Comparison of ENCODE assay signal across 8 mouse cellular contexts in the genomic region with DNA sequence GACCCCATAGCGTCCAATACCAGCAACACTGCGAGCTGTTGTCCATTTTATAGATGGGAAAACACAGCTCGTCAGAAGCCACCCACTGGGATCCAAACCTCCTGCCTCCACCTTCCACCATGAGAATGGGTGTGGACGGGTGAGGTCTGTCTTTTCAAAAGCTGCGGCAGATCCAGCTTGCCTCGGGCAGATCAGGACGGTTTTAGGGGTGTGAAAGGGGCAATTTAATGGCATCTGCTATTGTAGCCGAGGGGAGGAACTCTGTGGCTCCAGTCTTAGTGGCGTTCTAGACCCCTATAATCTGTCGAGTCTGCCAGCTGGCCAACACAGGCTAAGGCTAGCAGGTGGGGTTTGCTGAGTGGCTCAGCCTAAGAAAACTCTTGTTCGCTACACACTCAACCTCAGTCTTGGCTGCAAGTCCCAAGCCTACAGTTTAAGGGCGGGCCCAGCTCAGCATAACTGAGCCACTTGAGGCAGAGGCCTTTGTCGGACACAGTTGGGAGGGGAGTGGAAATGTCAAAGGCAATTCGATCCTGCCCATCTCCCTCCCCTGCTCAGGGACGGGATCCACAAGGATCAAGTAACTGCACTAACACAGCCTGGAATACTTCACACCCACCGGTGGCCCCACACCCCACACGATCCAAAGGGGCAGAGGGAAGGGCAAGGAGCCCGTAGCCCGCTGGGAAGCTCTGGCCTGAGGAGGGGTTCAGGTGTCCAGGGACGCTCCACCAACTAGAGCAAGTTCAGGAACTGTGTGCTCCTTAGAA. TPM values are rescaled to one million over a fixed set of nuclear protein-coding genes. Genes with fewer than 3 reads are reported as not detected.
DNase-seq lines count a peak whose midpoint lies in the region; ATAC-seq and TF ChIP-seq lines count a peak whose summit lies in the region.

No protein-coding gene starts in this region.

- H3K9me3 ChIP-seq in erythroblast, embryonic 14.5 days (ENCODE audit: control insufficient read depth, low read length): peaks cover 5% of the 10 kb centered on the region; the same call in 1 of the 2 replicates
- H3K9me3 ChIP-seq in liver, embryonic 14.5 days (ENCODE audit: control insufficient read depth, low read length): no peaks in the 10 kb centered on the region
- H3K9me3 ChIP-seq in neural tube, embryonic 14.5 days (ENCODE audit: control insufficient read depth, low read length): no peaks in the 10 kb centered on the region

- intact Hi-C loops in gastrocnemius, postnatal 14 days (cut with DNase I; ENCODE audit: low total_unique reads): no loop called here

- ATAC-seq in erythroblast, adult 5-6 weeks (replicated peaks; ENCODE audit: low FRiP score, poor library complexity, severe bottlenecking): no peak
- ATAC-seq in liver, embryonic 14.5 days (ENCODE audit: insufficient read depth): peak; percentile 17
- ATAC-seq in neural tube, embryonic 14.5 days (ENCODE audit: low read depth): peak; percentile 18; the same call in 1 of the 2 replicates

- peak; percentile 84 for DNase-seq in R1 (ENCODE audit: low read depth, low spot score)
- peak; percentile 59 for DNase-seq in gastrocnemius, postnatal 14 days
- no peak for DNase-seq in liver, embryonic 14.5 days (ENCODE audit: low read depth in 3 of 3, low spot score in 3 of 3)
- no peak for DNase-seq in cerebellum, postnatal 25 days
- DNase-seq in adrenal gland, adult (ENCODE audit: inconsistent age in 2 of 2, low spot score in 1 of 2): no peak

- H3K4me3 ChIP-seq in erythroblast, embryonic 14.5 days (replicated peaks): peak overlapping the region; percentile 53
- peak overlapping the region; percentile 42 to 52 for H3K4me3 ChIP-seq in liver, embryonic 14.5 days (ENCODE audit: insufficient read depth in 1 of 2, low read depth in 2 of 2, low read length in 2 of 2)
- peak overlapping the region; percentile 23 for H3K4me3 ChIP-seq in neural tube, embryonic 14.5 days (ENCODE audit: low read depth, low read length)

- 14% methylated on average over 20 of the region's 20 CpGs for WGBS in liver, embryonic 14.5 days (ENCODE audit: insufficient replicate concordance)
- whole genome bisulfite sequencing in neural tube, embryonic 14.5 days: 6% methylated on average over 20 of the region's 20 CpGs

- H3K9ac ChIP-seq in liver, embryonic 14.5 days (replicated peaks): no peak overlapping the region
- H3K9ac ChIP-seq in neural tube, embryonic 14.5 days (replicated peaks; ENCODE audit: low read depth, low read length): no peak overlapping the region

- no peaks in the 10 kb centered on the region for H3K36me3 ChIP-seq in erythroblast, embryonic 14.5 days (ENCODE audit: control insufficient read depth)
- no peaks in the 10 kb centered on the region for H3K36me3 ChIP-seq in liver, embryonic 14.5 days (replicated peaks; ENCODE audit: control insufficient read depth, insufficient read depth, low read depth)
- H3K36me3 ChIP-seq in neural tube, embryonic 14.5 days (ENCODE audit: control insufficient read depth, insufficient read depth, low read length): no peaks in the 10 kb centered on the region

- peaks cover 65% of the 10 kb centered on the region for H3K27me3 ChIP-seq in erythroblast, embryonic 14.5 days (ENCODE audit: control insufficient read depth)
- H3K27me3 ChIP-seq in liver, embryonic 14.5 days (ENCODE audit: control insufficient read depth, insufficient read depth, low read length): peaks cover 54% of the 10 kb centered on the region
- H3K27me3 ChIP-seq in neural tube, embryonic 14.5 days (ENCODE audit: control insufficient read depth, insufficient read depth, low read length): peaks cover 25% of the 10 kb centered on the region

- H3K4me1 ChIP-seq in erythroblast, embryonic 14.5 days (ENCODE audit: control insufficient read depth): peaks cover 36% of the 10 kb centered on the region
- H3K4me1 ChIP-seq in liver, embryonic 14.5 days (replicated peaks; ENCODE audit: control insufficient read depth in 2 of 2, insufficient read depth in 2 of 2, low read length in 1 of 2): peaks cover 0 to 18% of the 10 kb centered on the region in 2 experiments; a peak in 3 of 4 replicates
- peaks cover 29% of the 10 kb centered on the region; the same call in 1 of the 2 replicates for H3K4me1 ChIP-seq in neural tube, embryonic 14.5 days (ENCODE audit: control insufficient read depth, insufficient read depth, low read length)

- H3K4me2 ChIP-seq in liver, embryonic 14.5 days (ENCODE audit: low read depth): peak overlapping the region; percentile 64
- H3K4me2 ChIP-seq in neural tube, embryonic 14.5 days (ENCODE audit: low read depth, low read length): peak overlapping the region; percentile 48

- H3K27ac ChIP-seq in liver, embryonic 14.5 days: no peak overlapping the region
- H3K27ac ChIP-seq in neural tube, embryonic 14.5 days (ENCODE audit: low read depth, low read length): no peak overlapping the region

- no peak for TF ChIP-seq CTCF in liver, embryonic 14.5 days (IDR thresholded peaks at IDR 0.05; ENCODE audit: low read depth)

- TF ChIP-seq EP300 in liver, embryonic 14.5 days (IDR thresholded peaks at IDR 0.05; ENCODE audit: low read depth): no peak

RNA-seq across cellular contexts. Expression of a gene that starts 0.5 kb away (rescaled TPM):
- not detected in 2 replicates for polyA plus RNA-seq in erythroblast, embryonic 14.5 days (2012)
- not detected in 2 replicates for total RNA-seq in erythroblast, adult 5-6 weeks (2015; ENCODE audit: low replicate concordance)
- not detected in 2 replicates for total RNA-seq in erythroblast, adult 5-6 weeks (2017; ENCODE audit: low replicate concordance)
- 10 to 100 TPM; 60.1 to 60.8 TPM for total RNA-seq in gastrocnemius, postnatal 14 days (2021)
- 0.39 and 0.44 TPM in 2 replicates for polyA plus RNA-seq in liver, embryonic 14.5 days (2012; rRNA removed)
- 0.33 and 0.62 TPM in 2 replicates for polyA plus RNA-seq in liver, embryonic 14.5 days (2014; fragmentation: Nextera tagmentation; extraction: Ambion mirVana)
- polyA plus RNA-seq in neural tube, embryonic 14.5 days (2014; fragmentation: Nextera tagmentation; extraction: Ambion mirVana): 8.0 and 8.6 TPM in 2 replicates

RNA-seq across cellular contexts. Expression of a gene that starts 14.8 kb away (rescaled TPM):
- 0.11 TPM in 1 of 2 replicates, not detected in the other for polyA plus RNA-seq in erythroblast, embryonic 14.5 days (2012)
- total RNA-seq in erythroblast, adult 5-6 weeks (2015; ENCODE audit: low replicate concordance): not detected in 2 replicates
- not detected in 2 replicates for total RNA-seq in erythroblast, adult 5-6 weeks (2017; ENCODE audit: low replicate concordance)
- under 1 TPM in 1 of 2 experiments, not detected in 1; 0.37 TPM for total RNA-seq in gastrocnemius, postnatal 14 days (2021)
- not detected in 2 replicates for polyA plus RNA-seq in liver, embryonic 14.5 days (2012; rRNA removed)
- not detected in 2 replicates for polyA plus RNA-seq in liver, embryonic 14.5 days (2014; fragmentation: Nextera tagmentation; extraction: Ambion mirVana)
- polyA plus RNA-seq in neural tube, embryonic 14.5 days (2014; fragmentation: Nextera tagmentation; extraction: Ambion mirVana): 5.3 and 13.7 TPM in 2 replicates

RNA-seq across cellular contexts. Expression of a gene that starts 37.4 kb away (rescaled TPM):
- 0.55 and 1.5 TPM in 2 replicates for polyA plus RNA-seq in erythroblast, embryonic 14.5 days (2012)
- 15.4 TPM in 1 of 2 replicates, not detected in the other for total RNA-seq in erythroblast, adult 5-6 weeks (2015; ENCODE audit: low replicate concordance)
- total RNA-seq in erythroblast, adult 5-6 weeks (2017; ENCODE audit: low replicate concordance): 6.6 and 9.9 TPM in 2 replicates
- total RNA-seq in gastrocnemius, postnatal 14 days (2021): 10 to 100 TPM; 20.8 to 22.4 TPM
- 7.6 and 13.3 TPM in 2 replicates for polyA plus RNA-seq in liver, embryonic 14.5 days (2012; rRNA removed)
- polyA plus RNA-seq in liver, embryonic 14.5 days (2014; fragmentation: Nextera tagmentation; extraction: Ambion mirVana): 22.4 and 22.5 TPM in 2 replicates
- 60.8 and 78.5 TPM in 2 replicates for polyA plus RNA-seq in neural tube, embryonic 14.5 days (2014; fragmentation: Nextera tagmentation; extraction: Ambion mirVana)

RNA-seq across cellular contexts. Expression of a gene that starts 37.7 kb away (rescaled TPM):
- 0.38 and 1.3 TPM in 2 replicates for polyA plus RNA-seq in erythroblast, embryonic 14.5 days (2012)
- 3.5 and 14.2 TPM in 2 replicates for total RNA-seq in erythroblast, adult 5-6 weeks (2015; ENCODE audit: low replicate concordance)
- 26.0 and 32.5 TPM in 2 replicates for total RNA-seq in erythroblast, adult 5-6 weeks (2017; ENCODE audit: low replicate concordance)
- 1 to 10 TPM in 1 of 2 experiments, under 1 TPM in 1; 0.86 to 1.3 TPM for total RNA-seq in gastrocnemius, postnatal 14 days (2021)
- polyA plus RNA-seq in liver, embryonic 14.5 days (2012; rRNA removed): 3.4 and 4.2 TPM in 2 replicates
- polyA plus RNA-seq in liver, embryonic 14.5 days (2014; fragmentation: Nextera tagmentation; extraction: Ambion mirVana): 4.0 and 4.2 TPM in 2 replicates
- 2.1 and 2.3 TPM in 2 replicates for polyA plus RNA-seq in neural tube, embryonic 14.5 days (2014; fragmentation: Nextera tagmentation; extraction: Ambion mirVana)

Comparison
In these comparisons a context has a peak if more than half of its experiments do, and no peak if none do; other contexts are left out.
1. DNase-seq: peak in R1 (single experiment) and gastrocnemius, postnatal 14 days (single experiment); none in liver, embryonic 14.5 days (0 of 3), cerebellum, postnatal 25 days (0 of 2) and adrenal gland, adult (0 of 2).
2. Peak in every context shown above with its lines, with median percentiles within 50 percentile points of each other: H3K4me3 ChIP-seq.